Mouse (Mus musculus) limb, embryonic 11.5 days (tissue): ENCODE data around the gene Tbc1d2. TPM values are rescaled to one million over a fixed set of nuclear protein-coding genes. Genes with fewer than 3 reads are reported as not detected.
"Not testable (repeated sequence)": the region's sequence is repeated elsewhere in the genome, so short reads cannot be mapped to it uniquely, and the experiment has no call there.

ENCODE experiments used
- ATAC-seq: fragments of 200-750 bp; cut with Nextera tagmentation; 2 replicates; pipeline ENCODE4 v1.8.0; 2017; ENCODE audit warnings: low read depth; ENCODE audit not compliant: insufficient number of reproducible peaks, low FRiP score, low TSS enrichment
- DNase-seq: peaks from one replicate; pipeline ENCODE4 v3.0.0-alpha.2; 2015; ENCODE audit warnings: low spot score
- H3K27ac ChIP-seq: fragments of 300-500 bp; sonication (generic); replicated peaks from 2 replicates; pipeline ENCODE4 v1.5.1; 2014; ENCODE audit warnings: low read depth, mild to moderate bottlenecking, low read length
- H3K27me3 ChIP-seq: fragments of 300-500 bp; sonication (generic); 2 replicates; pipeline ENCODE4 v1.6.1; 2014; ENCODE audit warnings: mild to moderate bottlenecking, low read length, mixed read lengths; ENCODE audit not compliant: control insufficient read depth, insufficient read depth
- H3K36me3 ChIP-seq: fragments of 300-500 bp; sonication (generic); 2 replicates; pipeline ENCODE4 v1.6.1; 2014; ENCODE audit warnings: mild to moderate bottlenecking, low read length, moderate library complexity, mixed read lengths; ENCODE audit not compliant: control insufficient read depth, insufficient read depth
- H3K4me1 ChIP-seq: fragments of 300-500 bp; sonication (generic); 2 replicates; pipeline ENCODE4 v1.6.1; 2014; ENCODE audit warnings: low read length, mixed read lengths; ENCODE audit not compliant: control insufficient read depth, insufficient read depth
- H3K4me2 ChIP-seq: fragments of 300-500 bp; sonication (generic); 2 replicates; pipeline ENCODE4 v1.6.1; 2014; ENCODE audit warnings: low read depth, mild to moderate bottlenecking, moderate library complexity; ENCODE audit not compliant: severe bottlenecking
- H3K4me3 ChIP-seq: fragments of 300-500 bp; sonication (generic); 2 replicates; pipeline ENCODE4 v1.5.1; 2014; ENCODE audit warnings: low read depth, low read length
- H3K9ac ChIP-seq: fragments of 300-500 bp; sonication (generic); 2 replicates; pipeline ENCODE4 v1.6.1; 2014; ENCODE audit warnings: mild to moderate bottlenecking, low read length
- H3K9me3 ChIP-seq: fragments of 300-500 bp; sonication (generic); 2 replicates; pipeline ENCODE4 v1.6.1; 2016; ENCODE audit warnings: low read length; ENCODE audit not compliant: control insufficient read depth
- WGBS: fragments of 180-500 bp; shearing (Covaris S2); extraction: QIAGEN DNeasy Blood & Tissue Kit; methylation state at CpG from one replicate; pipeline ENCODE4 v1.1.7; 2014; 5-methylcytosine and 5-hydroxymethylcytosine counted together
- polyA plus RNA-seq: library from polyadenylated mRNA; unstranded; fragments of >200 nt; fragmentation: Nextera tagmentation; extraction: Ambion mirVana; gene quantifications from 2 replicates; pipeline ENCODE4 v1.2.1, GENCODE M21; 2014

The Tbc1d2 gene
- polyA plus RNA-seq, 1 experiment from 2014 or later, result 0.96 TPM

DNA sequence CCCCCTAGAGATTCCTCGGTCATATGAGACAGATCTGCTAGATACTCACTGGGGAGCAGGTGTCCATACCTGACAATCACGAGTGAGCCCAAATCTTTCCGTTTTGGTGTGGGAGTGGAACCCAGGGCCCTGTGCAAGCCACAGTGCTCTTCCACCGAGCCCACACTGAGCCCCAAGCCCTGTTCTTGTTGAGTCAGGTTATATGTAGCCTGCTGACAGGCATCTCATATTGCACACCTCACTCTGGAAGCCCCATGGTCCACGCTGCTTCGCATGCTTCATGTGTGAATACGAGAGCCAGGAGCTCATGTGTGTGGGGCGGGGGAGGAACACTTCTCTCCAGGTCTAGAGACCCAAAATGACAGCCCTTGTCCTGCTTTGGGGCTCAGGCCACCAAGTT is 60.9 kb downstream of the Tbc1d2 start:
- Histone ChIP-seq H3K9ac (no peak overlapping the region), H3K4me3 (no peak overlapping the region), H3K9me3 (no peaks in the 10 kb centered on the region), H3K4me1 (no peaks in the 10 kb centered on the region), H3K36me3 (no peaks in the 10 kb centered on the region), H3K27ac (no peak overlapping the region), H3K4me2 (no peak overlapping the region), H3K27me3 (no peaks in the 10 kb centered on the region)
- WGBS, result 78% methylated on average over 8 of the region's 8 CpGs
- no peak for DNase-seq
- ATAC-seq, result no peak

DNA sequence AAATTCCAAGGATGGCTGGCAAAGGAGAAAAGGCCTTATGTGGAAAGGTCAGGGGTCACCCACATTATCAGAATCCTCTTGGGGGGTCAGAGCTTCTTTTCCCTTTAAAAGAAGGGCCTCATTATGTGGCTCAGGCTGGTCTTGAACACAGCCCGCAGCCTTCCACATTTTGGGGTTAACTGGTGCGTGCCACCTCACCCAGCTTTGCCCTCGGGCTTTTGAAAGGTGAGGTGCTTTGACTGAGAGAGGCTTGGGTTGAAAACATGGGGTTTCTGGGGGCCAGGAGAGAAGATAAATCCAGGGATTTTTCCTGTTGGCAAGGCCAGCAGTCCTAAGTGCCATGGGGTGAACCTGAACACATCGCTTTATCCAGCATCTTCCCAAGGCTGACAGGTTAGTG is 63.5 kb downstream of the Tbc1d2 start:
- no peak for ATAC-seq
- H3K4me3 ChIP-seq, result no peak overlapping the region
- no peak overlapping the region for H3K9ac ChIP-seq
- DNase-seq, result no peak
- no peaks in the 10 kb centered on the region for H3K27me3 ChIP-seq
- H3K36me3 ChIP-seq, result no peaks in the 10 kb centered on the region
- H3K27ac ChIP-seq, result no peak overlapping the region
- 86% methylated on average over 4 of the region's 4 CpGs for WGBS
- no peak overlapping the region for H3K4me2 ChIP-seq
- H3K9me3 ChIP-seq, result no peaks in the 10 kb centered on the region
- H3K4me1 ChIP-seq, result no peaks in the 10 kb centered on the region

DNA sequence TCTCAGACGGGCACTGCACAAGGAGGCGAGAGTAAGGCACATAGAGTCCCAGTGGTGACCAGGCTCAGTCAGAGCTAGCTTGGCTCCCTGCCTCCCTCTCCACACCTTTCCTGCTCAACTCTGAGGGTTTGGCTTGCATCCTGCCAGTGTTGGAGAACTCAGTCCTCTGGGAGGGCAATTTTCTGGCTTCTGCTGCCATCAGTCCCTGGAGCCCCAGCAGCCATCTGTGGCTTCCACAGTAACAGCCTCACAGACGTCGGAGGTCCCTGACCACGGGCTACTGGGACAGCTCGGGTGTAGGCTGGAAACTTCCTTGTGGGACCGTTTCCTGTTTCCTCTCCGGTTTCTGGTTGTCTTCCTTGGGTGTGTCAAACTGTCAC is 64.2 kb downstream of the Tbc1d2 start:
- Histone ChIP-seq H3K27me3 (no peaks in the 10 kb centered on the region), H3K27ac (no peak overlapping the region), H3K9me3 (peaks cover 1% of the 10 kb centered on the region; the same call in 1 of the 2 replicates), H3K4me3 (no peak overlapping the region), H3K36me3 (no peaks in the 10 kb centered on the region), H3K4me1 (no peaks in the 10 kb centered on the region), H3K4me2 (no peak overlapping the region), H3K9ac (no peak overlapping the region)
- 80% methylated on average over 8 of the region's 8 CpGs for WGBS
- ATAC-seq, result no peak
- no peak for DNase-seq

DNA sequence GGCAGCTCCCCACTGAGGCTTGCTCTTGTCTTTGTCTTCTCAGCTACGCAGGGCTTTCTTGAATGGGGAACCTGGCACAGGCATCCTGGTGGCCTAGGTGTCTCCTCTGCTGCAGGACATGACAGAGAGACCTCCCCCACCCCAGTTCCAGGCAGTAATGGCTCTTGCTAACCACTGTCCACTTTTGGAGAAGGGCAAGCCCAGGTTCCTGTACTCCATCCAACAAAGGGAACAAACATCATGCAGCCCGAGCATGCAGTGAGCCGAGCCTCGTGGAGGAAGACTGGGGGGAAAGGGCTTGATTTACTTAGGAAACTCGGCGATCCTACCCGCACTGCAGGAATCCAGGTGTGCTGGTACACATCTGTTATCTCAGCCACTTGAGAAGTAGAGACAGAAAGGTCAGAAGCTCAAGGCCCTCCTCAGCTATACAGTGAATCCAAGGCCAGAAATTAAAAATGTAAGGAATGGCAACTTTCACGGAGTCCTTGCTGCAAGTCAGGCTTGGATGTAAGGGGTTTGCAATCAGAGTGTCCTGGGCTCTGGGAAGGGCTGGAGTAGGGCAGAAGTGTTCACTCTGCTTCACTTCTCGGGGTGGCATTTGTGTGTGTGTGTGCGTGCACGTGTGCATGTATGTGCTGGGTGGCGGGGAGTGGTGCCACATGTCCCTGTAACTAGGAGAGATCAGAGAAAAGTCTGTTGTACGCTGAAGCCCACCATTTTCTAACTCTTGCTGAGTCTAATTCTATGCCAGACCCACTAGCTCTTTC is 64.8 kb downstream of the Tbc1d2 start:
- DNase-seq, result no peak
- no peak for ATAC-seq
- H3K9me3 ChIP-seq, result peaks cover 2% of the 10 kb centered on the region; the same call in 1 of the 2 replicates
- no peak overlapping the region for H3K27ac ChIP-seq
- H3K27me3 ChIP-seq, result no peaks in the 10 kb centered on the region
- H3K9ac ChIP-seq, result no peak overlapping the region
- H3K4me2 ChIP-seq, result no peak overlapping the region
- H3K4me3 ChIP-seq, result no peak overlapping the region
- no peaks in the 10 kb centered on the region for H3K36me3 ChIP-seq
- no peaks in the 10 kb centered on the region for H3K4me1 ChIP-seq
- WGBS, result 82% methylated on average over 13 of the region's 13 CpGs

DNA sequence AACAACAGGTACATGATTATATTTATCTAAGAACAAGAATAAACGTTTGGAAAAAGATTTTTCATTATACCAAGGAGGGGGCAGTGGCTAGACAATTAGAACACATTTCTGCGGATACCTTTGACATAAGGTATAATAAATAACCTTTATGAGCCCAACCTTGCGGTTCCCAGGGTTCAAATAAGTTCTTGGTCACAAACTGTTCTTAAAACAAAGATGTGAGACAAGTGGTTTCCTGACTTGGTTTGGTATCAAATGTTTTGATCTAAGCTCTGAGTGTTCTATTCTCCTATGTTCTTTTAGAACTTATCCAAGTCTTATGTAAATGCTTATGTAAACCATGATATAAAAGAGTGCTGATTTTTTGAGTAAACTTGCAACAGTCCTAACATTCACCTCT is 65.5 kb downstream of the Tbc1d2 start:
- not testable (repeated sequence) for H3K4me2 ChIP-seq, ATAC-seq, H3K9me3 ChIP-seq, DNase-seq, H3K27me3 ChIP-seq, H3K4me1 ChIP-seq, H3K36me3 ChIP-seq, H3K4me3 ChIP-seq, H3K9ac ChIP-seq, H3K27ac ChIP-seq
- 63% methylated on average over 3 of the region's 3 CpGs for WGBS

DNA sequence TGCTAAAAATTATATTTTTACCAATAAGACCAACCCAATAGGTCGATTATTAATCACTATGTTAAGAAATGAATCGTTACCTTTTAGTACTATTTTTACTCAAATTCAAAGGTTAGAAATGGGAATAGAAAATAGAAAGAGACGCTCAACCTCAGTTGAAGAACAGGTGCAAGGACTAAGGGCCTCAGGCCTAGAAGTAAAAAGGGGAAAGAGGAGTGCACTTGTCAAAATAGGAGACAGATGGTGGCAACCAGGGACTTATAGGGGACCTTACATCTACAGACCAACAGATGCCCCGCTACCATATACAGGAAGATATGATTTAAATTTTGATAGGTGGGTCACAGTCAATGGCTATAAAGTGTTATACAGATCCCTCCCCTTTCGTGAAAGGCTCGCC is 65.9 kb downstream of the Tbc1d2 start:
- WGBS, result 83% methylated on average over 2 of the region's 6 CpGs
- H3K9me3 ChIP-seq, ATAC-seq, H3K4me1 ChIP-seq, DNase-seq, H3K27ac ChIP-seq, H3K4me3 ChIP-seq, H3K36me3 ChIP-seq, H3K27me3 ChIP-seq, H3K9ac ChIP-seq, H3K4me2 ChIP-seq: not testable (repeated sequence)

DNA sequence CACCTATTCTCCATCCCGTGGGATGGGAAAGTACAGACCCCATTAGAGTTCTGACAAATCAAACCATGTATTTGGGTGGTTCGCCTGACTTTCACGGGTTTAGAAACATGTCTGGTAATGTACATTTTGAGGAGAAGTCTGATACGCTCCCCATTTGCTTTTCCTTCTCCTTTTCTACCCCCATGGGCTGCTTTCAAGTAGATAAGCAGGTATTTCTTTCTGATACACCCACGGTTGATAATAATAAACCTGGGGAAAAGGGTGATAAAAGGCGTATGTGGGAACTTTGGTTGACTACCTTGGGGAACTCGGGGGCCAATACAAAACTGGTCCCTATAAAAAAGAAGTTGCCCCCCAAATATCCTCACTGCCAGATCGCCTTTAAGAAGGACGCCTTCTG is 68.0 kb downstream of the Tbc1d2 start:
- H3K9ac ChIP-seq, ATAC-seq, H3K4me3 ChIP-seq, H3K4me1 ChIP-seq, DNase-seq, H3K4me2 ChIP-seq, H3K36me3 ChIP-seq, H3K27me3 ChIP-seq, H3K27ac ChIP-seq, H3K9me3 ChIP-seq: not testable (repeated sequence)
- WGBS, result 85% methylated on average over 9 of the region's 9 CpGs

DNA sequence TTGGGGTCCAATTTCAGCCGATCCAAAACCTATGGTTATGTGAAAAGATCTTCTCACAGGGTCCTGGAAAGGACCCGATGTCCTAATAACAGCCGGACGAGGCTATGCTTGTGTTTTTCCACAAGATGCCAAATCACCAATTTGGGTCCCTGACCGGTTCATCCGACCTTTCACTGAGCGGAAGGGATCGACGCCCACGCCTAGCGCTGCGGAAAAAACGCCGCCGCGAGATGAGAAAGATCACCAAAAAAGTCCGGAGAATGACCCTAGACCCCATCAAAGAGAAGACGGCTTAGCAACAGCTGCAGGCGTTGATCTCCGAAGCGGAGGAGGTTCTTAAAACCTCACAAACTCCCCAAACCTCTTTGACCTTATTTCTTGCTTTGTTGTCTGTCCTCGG is 68.4 kb downstream of the Tbc1d2 start:
- WGBS, result 95% methylated on average over 22 of the region's 22 CpGs
- not testable (repeated sequence) for ATAC-seq, H3K4me1 ChIP-seq, H3K27me3 ChIP-seq, H3K4me3 ChIP-seq, DNase-seq, H3K9ac ChIP-seq, H3K36me3 ChIP-seq, H3K27ac ChIP-seq, H3K4me2 ChIP-seq, H3K9me3 ChIP-seq

DNA sequence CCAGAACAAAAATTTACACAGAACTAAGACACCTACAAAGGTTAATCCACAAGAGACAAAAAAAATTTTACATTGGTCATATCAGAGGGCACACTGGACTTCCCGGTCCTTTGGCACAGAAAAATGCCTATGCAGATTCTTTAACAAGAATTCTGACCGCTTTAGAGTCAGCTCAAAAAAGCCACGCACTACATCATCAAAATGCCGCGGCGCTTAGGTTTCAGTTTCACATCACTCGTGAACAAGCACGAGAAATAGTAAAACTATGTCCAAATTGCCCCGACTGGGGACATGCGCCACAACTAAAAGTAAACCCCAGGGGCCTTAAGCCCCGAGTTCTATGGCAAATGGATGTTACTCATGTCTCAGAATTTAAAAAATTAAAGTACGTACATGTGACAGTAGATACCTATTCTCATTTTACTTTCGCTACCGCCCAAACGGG is 69.2 kb downstream of the Tbc1d2 start:
- not testable (repeated sequence) for H3K27ac ChIP-seq, H3K9ac ChIP-seq, DNase-seq, ATAC-seq, H3K36me3 ChIP-seq, H3K4me3 ChIP-seq, H3K4me2 ChIP-seq, H3K4me1 ChIP-seq, H3K27me3 ChIP-seq, H3K9me3 ChIP-seq
- whole genome bisulfite sequencing, result 93% methylated on average over 15 of the region's 15 CpGs
